Mouse (Mus musculus): Measurements from ENCODE around the gene Shb.

Shb gene

DNA sequence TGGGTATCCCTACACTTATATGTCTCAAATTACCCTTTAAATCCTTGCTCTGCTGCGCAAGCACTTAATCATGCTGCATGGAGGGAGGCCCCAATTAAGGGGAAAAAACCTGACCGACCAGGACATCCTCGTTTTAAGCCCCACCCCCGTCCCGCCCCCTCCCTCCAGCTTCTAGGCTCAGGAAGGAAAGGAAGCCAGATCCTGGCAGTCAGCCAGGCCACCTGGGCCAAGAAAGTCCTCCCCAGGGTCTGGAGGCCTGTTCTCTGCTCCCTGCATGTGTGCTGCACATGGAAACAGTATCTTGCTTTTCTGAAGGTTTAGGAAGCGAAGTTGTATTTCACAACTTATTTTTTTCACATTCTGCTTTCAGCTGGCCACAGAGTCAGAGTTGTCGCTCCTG lies at the start of gene Shb:
Gene Shb, minus strand, starts transcription at position 96 of the 400 bp plus-strand sequence.
- no peak for DNase-seq

DNA sequence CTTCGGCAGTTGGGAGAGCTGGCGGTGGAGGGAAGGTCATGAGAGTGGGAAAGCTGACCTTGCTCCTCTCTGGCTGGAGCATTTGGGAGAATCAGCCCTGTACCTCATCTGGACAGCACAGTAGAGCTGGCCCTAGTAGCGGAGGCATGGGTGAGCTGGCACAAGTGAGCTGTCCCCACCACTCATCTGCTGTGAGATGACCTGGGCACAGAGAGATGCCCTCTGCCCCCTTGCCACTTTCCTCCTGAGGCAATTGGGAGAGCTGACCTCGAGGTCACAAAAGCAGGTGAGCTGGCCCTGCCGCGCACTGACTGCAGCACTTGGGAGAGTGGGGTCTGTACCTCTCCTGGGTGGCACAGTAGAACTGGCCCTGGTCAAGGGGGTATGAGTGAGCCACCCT lies 48.8 kb upstream of the Shb start:
- DNase-seq: no peak

- no peak for DNase-seq
Measured at GRCm38 (mm10) chr4:45578554-45579370, 46.5 kb upstream of the Shb start.

- no peak for DNase-seq
Measured at GRCm38 (mm10) chr4:45577631-45578030, 45.4 kb upstream of the Shb start.

- DNase-seq: no peak
Measured at GRCm38 (mm10) chr4:45574614-45575169, 42.4 kb upstream of the Shb start.

GRCm38 (mm10) chr4:45569521-45569920 lies 37.3 kb upstream of the Shb start:
- no peak for DNase-seq

DNA sequence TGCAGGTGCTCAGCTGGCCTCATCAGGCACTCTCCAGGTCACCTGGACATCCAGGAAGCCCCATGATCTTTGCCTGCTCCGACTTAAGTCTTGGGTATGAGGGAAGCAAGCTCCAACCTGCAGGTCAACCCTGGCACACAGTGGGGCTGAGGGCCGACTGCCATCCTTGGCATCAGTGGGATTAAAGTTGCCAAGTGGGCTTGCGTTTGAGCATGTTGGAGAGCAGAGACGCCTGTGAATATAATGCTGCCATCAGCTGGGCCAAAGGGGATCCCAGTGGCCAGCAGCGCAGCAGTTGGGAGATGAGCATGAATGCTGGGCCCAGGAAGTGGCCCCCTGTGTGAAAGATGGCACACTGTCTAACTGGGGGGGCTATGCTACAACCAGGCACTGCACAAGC lies 25.9 kb upstream of the Shb start:
- DNase-seq: no peak

GRCm38 (mm10) chr4:45552571-45552970 lies 20.3 kb upstream of the Shb start:
- DNase-seq: no peak

DNA sequence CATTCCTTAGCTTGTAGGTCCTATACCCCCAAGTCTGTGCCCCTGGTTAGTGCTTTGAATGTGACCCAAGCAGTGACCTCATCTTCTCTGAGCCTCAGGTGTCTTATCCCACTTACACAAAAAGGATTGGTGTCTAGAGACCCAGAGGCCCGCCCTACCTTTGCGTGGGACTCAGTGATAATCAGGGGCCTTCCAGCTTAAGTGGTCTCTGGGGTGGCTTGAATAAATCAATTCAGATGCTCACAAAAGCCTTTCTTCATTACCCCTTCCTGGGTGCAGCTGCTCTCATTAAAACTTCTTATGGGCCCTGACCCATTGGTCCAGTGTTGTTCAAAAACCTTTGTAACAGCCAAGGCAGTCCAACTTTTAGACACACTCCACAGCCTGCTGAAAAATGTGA lies 18.7 kb upstream of the Shb start:
- DNase-seq: no peak

DNA sequence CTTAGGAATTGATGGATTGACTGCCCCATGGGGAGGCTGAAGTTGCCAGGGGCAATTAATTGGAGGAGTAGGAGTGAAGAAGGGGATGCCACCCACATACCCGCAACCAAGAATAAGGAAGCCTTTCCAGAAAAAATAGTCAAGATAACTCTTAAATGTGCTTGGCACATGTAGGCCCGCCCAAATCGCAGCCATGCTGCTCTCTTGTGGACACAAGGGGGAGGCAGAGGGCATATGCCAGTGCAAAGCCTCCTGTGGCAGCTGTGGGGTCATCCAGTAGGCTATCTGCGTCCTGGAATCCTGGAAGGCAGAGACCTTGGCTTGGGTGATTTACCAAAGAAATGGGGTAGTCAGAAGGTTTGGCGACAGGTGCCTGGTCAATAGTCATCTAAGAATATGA lies 17.2 kb upstream of the Shb start:
- no peak for DNase-seq

- DNase-seq: no peak
Measured at GRCm38 (mm10) chr4:45545851-45546250, 13.6 kb upstream of the Shb start.

GRCm38 (mm10) chr4:45543481-45544051 lies 11.3 kb upstream of the Shb start:
- DNase-seq: no peak

DNA sequence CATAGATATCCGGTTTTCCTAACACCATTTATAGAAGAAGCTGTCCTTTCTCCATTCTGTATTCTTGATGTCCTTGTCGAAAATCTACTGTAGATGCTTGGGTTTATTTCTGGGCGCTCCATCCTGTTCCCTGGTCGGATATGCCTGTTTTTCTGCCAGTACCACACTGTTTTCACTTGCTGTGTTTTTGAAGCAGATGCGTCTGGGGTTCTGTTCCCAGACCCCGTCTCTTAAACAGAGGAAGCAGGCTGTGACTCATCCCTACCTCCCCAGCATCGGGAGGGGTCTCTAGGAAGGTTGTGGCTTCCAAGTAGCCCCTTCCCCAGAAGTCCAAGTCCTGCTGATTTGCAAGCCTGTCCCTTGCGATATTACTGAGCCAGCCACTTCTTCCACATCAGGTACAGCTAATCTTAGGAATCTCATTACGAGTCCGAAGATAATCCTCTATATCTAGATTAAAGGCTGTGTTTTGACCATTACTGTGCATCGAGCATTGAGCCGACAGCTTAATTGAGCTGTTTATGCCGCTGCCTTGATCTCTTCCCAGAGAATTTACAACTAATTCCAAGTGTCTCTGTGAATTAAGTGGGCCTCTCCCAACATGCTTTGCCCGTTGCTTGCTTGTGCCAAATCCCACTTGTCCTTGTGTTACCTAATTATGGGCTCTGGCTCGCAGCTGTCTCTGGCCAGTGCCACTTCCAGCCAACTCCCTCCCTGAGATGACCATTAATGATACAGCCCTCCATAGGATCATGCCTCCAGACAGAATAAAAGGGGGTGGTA lies 8.1 kb upstream of the Shb start:
- no peak for DNase-seq

- no peak for DNase-seq
Measured at GRCm38 (mm10) chr4:45539187-45539586, 6.9 kb upstream of the Shb start.

GRCm38 (mm10) chr4:45533436-45533940 lies 1.2 kb upstream of the Shb start:
- DNase-seq: no peak

DNA sequence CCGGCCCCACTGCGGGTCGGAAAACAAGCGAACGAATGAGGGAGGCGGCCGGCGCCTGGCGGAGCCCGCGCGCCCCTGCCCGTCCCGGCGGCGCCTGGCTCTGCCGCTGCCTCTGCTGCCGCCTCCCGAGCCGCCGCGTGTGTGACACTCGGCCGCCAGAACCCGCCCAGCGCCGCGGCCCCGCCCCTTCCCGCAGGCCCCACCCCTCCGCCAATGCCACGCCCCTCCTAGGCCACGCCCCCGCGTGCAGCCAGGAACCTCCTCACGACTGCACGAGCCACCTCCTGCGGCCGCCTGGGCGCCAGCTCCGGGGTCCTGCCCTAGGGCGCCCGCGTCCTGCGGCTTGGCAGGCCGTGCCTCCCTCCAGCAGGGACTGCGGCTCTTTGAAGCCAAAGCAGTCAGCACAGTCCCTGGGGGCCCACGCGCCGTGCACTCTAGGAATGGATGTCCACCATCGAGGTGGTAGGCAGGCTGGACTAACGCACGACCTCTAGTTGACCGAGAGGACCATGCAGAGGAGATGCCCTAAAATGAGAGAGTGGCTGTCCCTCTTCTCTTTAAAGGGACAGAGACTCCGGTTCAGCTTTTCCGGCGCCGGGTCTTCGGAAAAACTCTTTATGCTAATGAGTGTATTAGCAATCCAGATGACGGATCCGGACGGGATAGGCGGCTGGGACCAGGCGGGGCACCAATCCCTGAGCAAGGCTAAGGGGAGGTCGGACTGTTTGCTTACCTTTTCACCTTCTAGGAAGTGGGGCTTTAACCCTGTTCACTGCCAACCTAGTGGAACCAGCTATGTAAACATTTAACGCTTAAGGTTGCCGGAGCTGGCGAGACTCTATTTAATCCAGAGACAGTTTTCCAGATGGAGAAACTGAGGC lies 1.4 kb downstream of the Shb start:
- DNase-seq: peak; percentile 59

DNA sequence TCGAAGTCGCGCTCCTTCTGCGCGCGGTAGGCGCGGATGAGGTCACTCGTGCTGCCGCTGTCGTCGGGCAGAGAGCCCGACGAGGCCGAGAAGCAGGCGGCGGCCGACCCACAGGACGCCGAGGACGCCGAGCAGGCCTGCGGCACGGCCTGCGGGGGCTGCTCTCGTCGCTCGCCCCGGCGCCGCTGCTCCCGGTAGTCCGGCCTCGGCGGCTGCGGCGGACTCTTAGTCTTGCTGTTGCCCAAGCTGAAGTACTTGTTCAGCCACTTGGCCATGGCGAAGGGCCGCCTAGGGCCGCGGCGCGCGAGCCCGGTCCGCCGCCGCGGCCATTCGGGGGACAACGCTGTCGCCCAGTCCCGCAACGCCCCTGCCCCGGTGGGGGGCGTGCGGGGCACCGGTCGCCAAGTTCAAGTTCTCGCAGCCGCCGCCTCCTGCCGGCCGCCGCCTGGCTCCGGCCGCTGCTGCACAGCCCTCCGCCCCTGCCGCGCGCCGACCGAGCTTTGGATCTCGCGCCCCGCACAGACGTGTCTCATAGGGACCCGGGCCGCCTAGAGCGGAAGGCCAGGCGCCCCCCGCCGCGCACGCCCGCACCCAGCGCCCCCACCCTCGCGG lies 2.2 kb downstream of the Shb start:
- DNase-seq: no peak

- DNase-seq: no peak
Measured at GRCm38 (mm10) chr4:45529201-45529985, 2.9 kb downstream of the Shb start.

DNA sequence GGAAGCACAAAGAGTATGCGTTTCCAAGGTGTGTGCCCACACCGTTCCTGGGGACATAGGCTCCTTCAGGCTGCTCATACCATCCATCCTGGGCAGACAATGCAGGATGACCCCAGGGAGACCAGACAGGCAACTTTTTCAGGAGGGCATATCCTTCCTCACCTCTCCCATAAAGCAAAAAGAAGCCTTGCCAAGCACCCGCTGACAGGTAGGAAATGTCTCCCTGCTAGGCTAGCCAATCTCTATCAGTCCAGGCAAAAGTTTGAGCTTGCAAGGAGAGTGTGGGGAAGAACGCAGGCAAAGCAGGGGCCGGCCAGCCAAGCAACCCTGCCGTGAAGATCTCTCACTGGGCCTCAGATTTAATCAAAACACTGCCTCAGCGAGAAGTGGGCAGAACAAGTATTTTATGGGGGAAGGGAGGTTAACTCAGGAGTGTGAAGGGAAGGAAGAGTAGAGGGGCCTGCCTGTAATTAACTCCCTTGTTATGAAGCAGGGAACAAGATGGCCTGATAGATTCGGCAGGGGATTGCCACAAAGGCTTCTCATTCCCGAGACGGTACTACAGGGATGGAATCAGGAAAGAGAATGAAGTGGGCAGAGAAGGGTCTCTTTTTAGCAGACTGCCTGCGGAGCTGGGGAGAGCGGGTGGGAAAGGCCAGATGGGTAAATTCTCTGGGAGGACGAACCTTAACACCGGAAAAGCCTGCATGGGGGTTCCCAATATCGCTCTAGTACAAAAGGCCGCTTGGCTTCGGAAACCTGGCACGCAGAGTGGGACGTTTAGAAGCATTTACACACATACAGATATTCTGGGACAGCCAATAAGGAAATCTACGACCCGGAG lies 3.7 kb downstream of the Shb start:
- DNase-seq: no peak

All from cerebellum, adult 8-10 months (tissue).